Mouse (Mus musculus) bone marrow, adult 2 months (tissue): ENCODE data around the gene Sh2d4b. TPM values are rescaled to one million over a fixed set of nuclear protein-coding genes. Genes with fewer than 3 reads are reported as not detected.

Experiments used
- H3K27ac ChIP-seq: fragments of 200-500 bp; 2 replicates; pipeline ENCODE4 v1.5.1; 2012; ENCODE audit warnings: low read depth, mild to moderate bottlenecking, control low read depth, inconsistent platforms, low read length; ENCODE audit not compliant: control insufficient read depth, poor library complexity, insufficient read depth
- H3K4me1 ChIP-seq: fragments of 200-500 bp; 2 replicates; pipeline ENCODE4 v1.6.1; 2011; ENCODE audit warnings: low read length; ENCODE audit not compliant: control insufficient read depth, insufficient read depth
- H3K4me3 ChIP-seq: fragments of 200-500 bp; replicated peaks from 2 replicates; pipeline ENCODE3; 2011; ENCODE audit warnings: mild to moderate bottlenecking, low read depth, low read length, control low read depth; ENCODE audit not compliant: control insufficient read depth
- CTCF ChIP-seq: fragments of 200-500 bp; IDR thresholded peaks from 2 replicates; pipeline ENCODE4 v1.5.1; 2011; ENCODE audit warnings: low read length, control low read depth; ENCODE audit not compliant: control insufficient read depth, insufficient read depth
- POLR2A ChIP-seq: fragments of 200-500 bp; IDR thresholded peaks from 2 replicates; pipeline ENCODE4 v1.6.1; 2011; ENCODE audit warnings: low read depth, mild to moderate bottlenecking, control low read depth, low read length, borderline replicate concordance; ENCODE audit not compliant: control insufficient read depth
- WGBS: fragments of 180-500 bp; shearing (Covaris S2); methylation state at CpG from one replicate; pipeline ENCODE4 v1.1.7; 2018; 5-methylcytosine and 5-hydroxymethylcytosine counted together
- polyA plus RNA-seq: library from polyadenylated mRNA; stranded (reverse); fragments of >200 nt; gene quantifications from 2 replicates; pipeline ENCODE4 v1.2.4, GENCODE M21; 2011; ENCODE audit warnings: low replicate concordance; ENCODE audit not compliant: missing spikeins, insufficient read depth, insufficient read length

Sh2d4b gene
- polyA plus RNA-seq, 1 experiment: 3.5 TPM

DNA sequence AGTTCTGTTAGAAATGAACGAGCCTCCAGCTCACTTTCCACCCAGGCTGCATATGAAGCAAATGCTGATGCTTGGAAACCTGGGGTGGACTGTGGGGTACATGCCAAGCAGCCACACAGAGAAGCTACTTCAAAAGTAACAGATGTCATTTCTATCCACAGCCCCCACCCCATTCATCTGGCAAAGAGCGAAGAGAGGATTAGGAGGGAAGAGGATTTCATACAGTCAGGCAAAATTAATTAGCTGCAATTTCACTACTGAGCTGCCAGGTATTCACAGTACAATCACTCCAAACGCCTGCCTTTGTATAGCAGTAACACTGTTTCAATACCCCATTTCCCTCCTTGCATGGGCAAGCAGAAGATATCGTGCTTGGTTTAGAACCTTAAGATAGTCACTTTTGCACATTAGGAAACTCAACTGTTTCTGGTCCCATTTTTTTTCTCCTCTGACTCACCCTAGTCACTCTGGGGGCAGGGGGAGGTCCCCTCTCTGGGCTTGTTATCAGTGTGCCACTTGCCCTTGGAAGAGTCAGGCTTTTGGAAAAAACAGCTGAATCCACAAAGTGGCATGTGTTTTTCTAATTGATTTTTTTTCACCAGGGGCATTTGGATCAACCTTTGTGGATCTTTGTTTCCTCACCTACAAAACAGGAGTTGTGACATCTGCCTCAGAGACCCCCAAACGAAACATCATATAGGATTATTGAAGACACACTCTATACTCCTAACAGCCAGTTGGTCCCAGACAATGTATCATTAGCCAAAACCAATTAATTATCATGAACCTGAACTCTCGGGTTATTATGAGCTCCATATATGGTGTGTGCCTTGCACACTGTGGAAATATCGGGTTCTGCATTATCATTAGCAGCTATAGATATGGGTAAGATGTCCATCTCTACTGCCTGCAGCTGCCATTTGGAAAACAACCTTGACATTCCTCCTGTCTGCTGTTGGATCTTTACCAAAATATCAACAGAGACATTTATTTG lies 123.7 kb downstream of the Sh2d4b start:
- Histone ChIP-seq H3K4me3 (no peak overlapping the region), H3K27ac (no peak overlapping the region), H3K4me1 (no peaks in the 10 kb centered on the region)
- no peak for TF ChIP-seq CTCF
- no peak for TF ChIP-seq POLR2A
- whole genome bisulfite sequencing: 60% methylated on average over 7 of the region's 7 CpGs

Other genes starting within 250 kb of the Sh2d4b start
- gene Tspan14, start 73.5 kb upstream of the Sh2d4b start, polyA plus RNA-seq: 23.3 and 41.2 TPM in 2 replicates
- 114 and 196 TPM in 2 replicates for gene Fam213a, start 120.5 kb upstream of the Sh2d4b start, polyA plus RNA-seq
- gene Dydc2, start 175.9 kb upstream of the Sh2d4b start, polyA plus RNA-seq: not detected in 2 replicates
- 2.5 TPM in 1 of 2 replicates, not detected in the other for gene Dydc1, start 179.6 kb upstream of the Sh2d4b start, polyA plus RNA-seq
- gene Mat1a, start 211.8 kb upstream of the Sh2d4b start, polyA plus RNA-seq: 1.4 and 7.5 TPM in 2 replicates
- gene Sftpa1, start 238.5 kb upstream of the Sh2d4b start, polyA plus RNA-seq: not detected in 2 replicates